Mouse (Mus musculus) embryonic facial prominence, embryonic 15.5 days (tissue): ENCODE measurements around the gene Lpar3. TPM values are rescaled to one million over a fixed set of nuclear protein-coding genes. Genes with fewer than 3 reads are reported as not detected.

Source experiments
- ATAC-seq: fragments of 200-750 bp; cut with Nextera tagmentation; 2 replicates; pipeline ENCODE4 v1.8.0; 2017; ENCODE audit warnings: low read depth, moderate TSS enrichment; ENCODE audit not compliant: insufficient number of reproducible peaks, low FRiP score, low TSS enrichment
- H3K27ac ChIP-seq: fragments of 300-500 bp; sonication (generic); replicated peaks from 2 replicates; pipeline ENCODE4 v1.5.1; 2015; ENCODE audit warnings: mild to moderate bottlenecking, inconsistent platforms
- H3K27me3 ChIP-seq: fragments of 300-500 bp; sonication (generic); 2 replicates; pipeline ENCODE4 v1.6.1; 2015; ENCODE audit warnings: inconsistent platforms
- H3K36me3 ChIP-seq: fragments of 300-500 bp; sonication (generic); 2 replicates; pipeline ENCODE4 v1.6.1; 2015; ENCODE audit warnings: mild to moderate bottlenecking, inconsistent platforms
- H3K4me1 ChIP-seq: fragments of 300-500 bp; sonication (generic); 2 replicates; pipeline ENCODE4 v1.6.1; 2015; ENCODE audit warnings: inconsistent platforms
- H3K4me2 ChIP-seq: fragments of 300-500 bp; sonication (generic); replicated peaks from 2 replicates; pipeline ENCODE4 v1.6.1; 2015; ENCODE audit warnings: mild to moderate bottlenecking, inconsistent platforms
- H3K4me3 ChIP-seq: fragments of 300-500 bp; sonication (generic); replicated peaks from 2 replicates; pipeline ENCODE4 v1.5.1; 2015; ENCODE audit warnings: mild to moderate bottlenecking, inconsistent platforms
- H3K9ac ChIP-seq: fragments of 300-500 bp; sonication (generic); 2 replicates; pipeline ENCODE4 v1.6.1; 2015; ENCODE audit warnings: inconsistent platforms
- H3K9me3 ChIP-seq: fragments of 300-500 bp; sonication (generic); replicated peaks from 2 replicates; pipeline ENCODE4 v1.6.1; 2016; ENCODE audit warnings: inconsistent platforms
- WGBS: fragments of 180-500 bp; shearing (Covaris S2); methylation state at CpG from one replicate; pipeline ENCODE4 v1.1.7; 2015; 5-methylcytosine and 5-hydroxymethylcytosine counted together
- polyA plus RNA-seq: library from polyadenylated mRNA; unstranded; fragments of >200 nt; fragmentation: Nextera tagmentation; extraction: Ambion mirVana; gene quantifications from 2 replicates; pipeline ENCODE4 v1.2.1, GENCODE M21; 2015

The Lpar3 gene
- polyA plus RNA-seq, 1 experiment from 2014 or later = 5.3 TPM

GRCm38 (mm10) chr3:146315414-146315813, 94.7 kb downstream of the Lpar3 start:
- Histone ChIP-seq H3K27ac (no peak overlapping the region), H3K9me3 (no peaks in the 10 kb centered on the region), H3K9ac (no peak overlapping the region), H3K36me3 (no peaks in the 10 kb centered on the region), H3K4me3 (no peak overlapping the region), H3K27me3 (no peaks in the 10 kb centered on the region), H3K4me1 (peaks cover 19% of the 10 kb centered on the region), H3K4me2 (no peak overlapping the region)
- 61% methylated on average over 8 of the region's 8 CpGs for WGBS
- no peak; the same call in 1 of the 2 replicates for ATAC-seq

DNA sequence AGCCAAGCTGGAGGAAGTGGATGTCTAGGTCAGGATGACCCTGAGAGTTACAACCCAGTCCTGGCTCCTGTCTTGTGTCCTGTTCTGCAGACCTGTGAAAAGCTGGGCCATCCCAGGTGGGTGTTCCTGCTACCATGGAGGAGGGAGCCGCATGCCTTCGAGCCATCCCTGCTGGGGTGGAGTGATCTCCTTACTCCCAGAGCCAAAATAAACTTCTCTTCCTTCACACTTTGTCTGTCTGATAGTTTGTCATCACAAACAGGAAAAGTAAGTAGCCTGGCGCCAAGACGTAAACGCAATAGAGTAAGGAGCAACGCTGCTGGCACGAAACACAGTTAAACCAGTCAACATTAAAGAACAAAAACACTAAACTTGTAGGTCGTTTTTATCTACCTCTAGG, 95.5 kb downstream of the Lpar3 start:
- Histone ChIP-seq H3K4me2 (no peak overlapping the region), H3K9me3 (no peaks in the 10 kb centered on the region), H3K27me3 (no peaks in the 10 kb centered on the region), H3K4me1 (peaks cover 12% of the 10 kb centered on the region), H3K9ac (no peak overlapping the region), H3K36me3 (no peaks in the 10 kb centered on the region), H3K4me3 (no peak overlapping the region), H3K27ac (no peak overlapping the region; the same call in 1 of the 2 replicates)
- 74% methylated on average over 8 of the region's 8 CpGs for WGBS
- no peak for ATAC-seq

- Histone ChIP-seq H3K9ac (no peak overlapping the region), H3K4me1 (peaks cover 9% of the 10 kb centered on the region), H3K27me3 (no peaks in the 10 kb centered on the region), H3K9me3 (no peaks in the 10 kb centered on the region), H3K27ac (no peak overlapping the region), H3K36me3 (no peaks in the 10 kb centered on the region), H3K4me3 (no peak overlapping the region), H3K4me2 (no peak overlapping the region)
- 89% methylated on average over 7 of the region's 7 CpGs for whole genome bisulfite sequencing
- no peak for ATAC-seq
Observed at GRCm38 (mm10) chr3:146317366-146317765, 96.6 kb downstream of the Lpar3 start.

DNA sequence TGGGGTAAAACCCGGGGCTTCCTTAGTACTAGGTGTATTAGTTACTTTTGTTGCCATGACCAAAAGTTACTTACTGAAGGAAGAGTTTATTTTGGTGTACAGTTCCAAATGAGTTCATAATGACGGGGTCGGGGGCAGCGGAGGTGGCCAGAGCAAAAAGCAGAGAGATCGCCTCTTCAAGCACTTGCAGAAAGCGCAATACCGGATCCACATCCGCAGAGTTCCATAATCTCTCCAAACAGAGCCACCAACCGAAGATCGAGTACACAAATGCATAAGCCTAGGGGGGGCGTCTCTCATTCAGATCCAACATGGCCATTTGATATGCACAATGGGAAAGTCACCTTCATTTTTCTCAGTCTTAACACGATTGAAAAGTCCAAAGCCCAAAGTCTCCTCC, 97.1 kb downstream of the Lpar3 start:
- no peaks in the 10 kb centered on the region for H3K27me3 ChIP-seq
- H3K9me3 ChIP-seq = no peaks in the 10 kb centered on the region
- H3K36me3 ChIP-seq = no peaks in the 10 kb centered on the region
- no peak for ATAC-seq
- H3K4me1 ChIP-seq = peaks cover 9% of the 10 kb centered on the region
- H3K4me2 ChIP-seq = no peak overlapping the region
- 82% methylated on average over 12 of the region's 12 CpGs for WGBS
- H3K4me3 ChIP-seq = no peak overlapping the region
- no peak overlapping the region for H3K9ac ChIP-seq
- no peak overlapping the region for H3K27ac ChIP-seq

- 34% methylated on average over 16 of the region's 16 CpGs for WGBS
Observed at GRCm38 (mm10) chr3:146318520-146318938, 97.8 kb downstream of the Lpar3 start.

DNA sequence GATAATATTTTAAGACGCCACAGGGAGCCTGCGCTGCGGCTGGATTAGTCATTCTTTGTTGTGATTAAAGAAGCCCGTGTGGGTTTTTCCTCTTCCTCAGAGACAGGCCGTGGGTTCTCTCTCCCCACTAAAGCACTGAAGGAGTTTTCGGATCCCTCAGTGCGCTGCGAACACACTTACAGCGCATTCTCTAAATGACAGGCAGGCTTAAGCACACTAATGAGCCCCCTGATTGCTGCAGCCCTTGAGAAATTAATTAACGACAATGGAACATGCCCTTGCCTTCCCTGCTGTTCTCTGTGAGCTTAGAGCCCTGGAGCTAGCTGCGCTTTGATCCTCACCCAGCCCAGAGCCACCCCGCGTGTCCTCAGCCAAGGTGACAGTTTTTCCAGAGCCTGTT, 98.2 kb downstream of the Lpar3 start:
- ATAC-seq = no peak
- Histone ChIP-seq H3K27me3 (no peaks in the 10 kb centered on the region), H3K27ac (no peak overlapping the region), H3K4me1 (peaks cover 9% of the 10 kb centered on the region), H3K9ac (no peak overlapping the region), H3K9me3 (no peaks in the 10 kb centered on the region), H3K4me3 (no peak overlapping the region), H3K4me2 (peak overlapping the region; percentile 26), H3K36me3 (no peaks in the 10 kb centered on the region)
- 25% methylated on average over 13 of the region's 13 CpGs for WGBS

More at GRCm38 (mm10) chr3:146318520-146318938, 97.8 kb downstream of the Lpar3 start:
- H3K27ac ChIP-seq = no peak overlapping the region
- no peaks in the 10 kb centered on the region for H3K36me3 ChIP-seq
- peaks cover 9% of the 10 kb centered on the region for H3K4me1 ChIP-seq
- H3K27me3 ChIP-seq = no peaks in the 10 kb centered on the region
- no peak for ATAC-seq
- H3K9ac ChIP-seq = no peak overlapping the region
- no peak overlapping the region for H3K4me3 ChIP-seq
- H3K9me3 ChIP-seq = no peaks in the 10 kb centered on the region
- peak overlapping the region; percentile 26 for H3K4me2 ChIP-seq

GRCm38 (mm10) chr3:146319503-146319902, 98.7 kb downstream of the Lpar3 start:
- no peaks in the 10 kb centered on the region for H3K27me3 ChIP-seq
- 80% methylated on average over 14 of the region's 14 CpGs for WGBS

GRCm38 (mm10) chr3:146324949-146325348, 104.2 kb downstream of the Lpar3 start:
- H3K36me3 ChIP-seq = no peaks in the 10 kb centered on the region
- H3K27me3 ChIP-seq = no peaks in the 10 kb centered on the region
- H3K9me3 ChIP-seq = no peaks in the 10 kb centered on the region
- H3K27ac ChIP-seq = no peak overlapping the region
- peaks cover 13% of the 10 kb centered on the region for H3K4me1 ChIP-seq
- no peak overlapping the region for H3K4me2 ChIP-seq
- H3K4me3 ChIP-seq = no peak overlapping the region
- no peak for ATAC-seq
- H3K9ac ChIP-seq = no peak overlapping the region
- 67% methylated on average over 8 of the region's 8 CpGs for WGBS

More at GRCm38 (mm10) chr3:146319503-146319902, 98.7 kb downstream of the Lpar3 start:
- H3K4me1 ChIP-seq = peaks cover 9% of the 10 kb centered on the region
- H3K4me2 ChIP-seq = no peak overlapping the region
- H3K36me3 ChIP-seq = no peaks in the 10 kb centered on the region
- no peak for ATAC-seq
- no peak overlapping the region for H3K9ac ChIP-seq
- H3K9me3 ChIP-seq = no peaks in the 10 kb centered on the region
- H3K4me3 ChIP-seq = no peak overlapping the region
- H3K27ac ChIP-seq = no peak overlapping the region

DNA sequence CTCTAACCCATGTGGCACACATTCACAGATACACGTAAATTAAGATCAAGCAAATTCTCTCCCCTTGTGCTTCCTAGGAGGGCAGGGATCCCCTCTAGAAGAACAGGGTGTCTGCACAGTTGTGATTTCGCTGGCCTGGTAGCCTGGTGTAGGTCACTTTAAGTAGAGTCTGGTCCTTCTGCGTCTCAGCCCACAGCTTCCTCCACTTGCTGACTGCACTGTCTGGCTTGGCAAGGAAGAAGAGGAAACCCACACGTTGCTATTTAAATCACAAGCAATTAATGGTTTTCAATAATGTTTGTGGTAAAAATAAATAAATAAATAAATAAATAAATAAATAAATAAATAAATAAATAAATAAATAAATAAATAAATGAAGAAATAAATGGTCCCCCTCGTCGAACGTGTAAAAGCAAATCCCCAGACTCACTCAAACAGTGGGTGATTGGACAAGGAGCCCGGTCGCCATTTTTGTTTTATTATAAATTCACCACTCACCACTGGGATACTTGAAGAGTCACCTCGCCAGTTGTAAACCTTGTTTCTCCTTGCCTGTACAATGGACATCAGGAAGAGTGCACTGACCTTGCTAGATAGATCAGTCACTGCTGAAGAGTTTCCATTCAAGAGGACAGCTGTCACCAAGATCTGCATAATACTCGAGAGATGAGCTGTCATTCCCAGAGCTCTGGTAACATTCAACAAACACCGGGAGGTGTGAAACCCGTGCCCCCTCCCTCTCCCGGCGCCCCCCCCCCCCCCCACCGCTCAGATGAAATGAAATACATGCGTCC, 106.2 kb downstream of the Lpar3 start:
- WGBS = 49% methylated on average over 13 of the region's 17 CpGs
- Histone ChIP-seq H3K9ac (no peak overlapping the region), H3K36me3 (no peaks in the 10 kb centered on the region), H3K4me1 (peaks cover 13% of the 10 kb centered on the region), H3K27me3 (no peaks in the 10 kb centered on the region), H3K4me3 (peak overlapping the region; percentile 35; the same call in 1 of the 2 replicates), H3K27ac (no peak overlapping the region), H3K4me2 (peak overlapping the region; percentile 66), H3K9me3 (no peaks in the 10 kb centered on the region)
- ATAC-seq = peak; percentile 22; the same call in 1 of the 2 replicates

DNA sequence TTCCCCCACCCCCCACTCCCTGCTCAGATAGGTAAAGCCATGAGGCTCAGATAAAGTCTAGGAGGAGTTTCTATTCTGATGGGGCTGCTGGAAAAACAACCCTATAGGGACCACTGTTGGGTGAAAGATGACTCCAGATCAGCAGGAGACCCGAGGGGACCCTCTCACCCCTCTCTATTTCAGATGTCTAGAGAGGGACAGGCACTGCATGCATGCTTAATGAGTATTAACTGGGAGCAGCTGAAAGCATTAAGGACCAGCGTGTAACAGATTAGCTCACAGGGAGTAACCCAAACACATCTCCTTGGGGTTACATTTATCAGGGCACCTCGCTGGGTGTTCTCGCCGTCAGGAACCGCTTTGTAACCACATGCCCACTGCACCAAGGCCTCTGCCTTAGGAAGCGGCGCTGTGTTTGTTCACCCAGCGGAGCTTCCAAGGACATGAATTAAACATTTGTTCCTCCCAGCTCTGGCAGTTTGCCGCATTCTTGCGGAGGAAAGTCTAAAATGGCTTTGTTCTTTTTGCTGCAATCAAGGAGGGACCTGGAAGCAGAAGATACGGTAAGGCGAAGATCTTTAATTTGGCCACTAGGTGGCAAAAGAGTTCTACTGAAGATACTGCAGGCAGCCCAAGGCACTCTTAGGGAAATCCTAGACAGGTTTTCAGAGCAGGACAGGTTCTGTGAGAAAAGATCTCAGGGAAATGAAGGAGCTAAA, 106.9 kb downstream of the Lpar3 start:
- Histone ChIP-seq H3K27me3 (no peaks in the 10 kb centered on the region), H3K9me3 (no peaks in the 10 kb centered on the region), H3K9ac (no peak overlapping the region; the same call in 1 of the 2 replicates), H3K4me3 (peak overlapping the region; percentile 35), H3K4me2 (peak overlapping the region; percentile 66), H3K36me3 (no peaks in the 10 kb centered on the region), H3K4me1 (peaks cover 13% of the 10 kb centered on the region), H3K27ac (0 out of 2 replicates have a peak overlapping the region, but pooled peaks have one; percentile 51)
- WGBS = under 1% methylated on average over 13 of the region's 13 CpGs
- ATAC-seq = peak; percentile 69; the same call in 1 of the 2 replicates

GRCm38 (mm10) chr3:146328749-146329148, 108.0 kb downstream of the Lpar3 start:
- peak overlapping the region; percentile 66 for H3K4me2 ChIP-seq
- peaks cover 13% of the 10 kb centered on the region for H3K4me1 ChIP-seq
- no peak overlapping the region for H3K9ac ChIP-seq

More at GRCm38 (mm10) chr3:146328749-146329148, 108.0 kb downstream of the Lpar3 start:
- ATAC-seq = no peak
- 14% methylated on average over 13 of the region's 13 CpGs for WGBS
- Histone ChIP-seq H3K36me3 (no peaks in the 10 kb centered on the region), H3K27ac (no peak overlapping the region), H3K9me3 (no peaks in the 10 kb centered on the region), H3K27me3 (no peaks in the 10 kb centered on the region), H3K4me3 (0 out of 2 replicates have a peak overlapping the region, but pooled peaks have one; percentile 35)
